Mouse (Mus musculus): ENCODE measurements around the gene Fcnb.

Gene Fcnb

DNA sequence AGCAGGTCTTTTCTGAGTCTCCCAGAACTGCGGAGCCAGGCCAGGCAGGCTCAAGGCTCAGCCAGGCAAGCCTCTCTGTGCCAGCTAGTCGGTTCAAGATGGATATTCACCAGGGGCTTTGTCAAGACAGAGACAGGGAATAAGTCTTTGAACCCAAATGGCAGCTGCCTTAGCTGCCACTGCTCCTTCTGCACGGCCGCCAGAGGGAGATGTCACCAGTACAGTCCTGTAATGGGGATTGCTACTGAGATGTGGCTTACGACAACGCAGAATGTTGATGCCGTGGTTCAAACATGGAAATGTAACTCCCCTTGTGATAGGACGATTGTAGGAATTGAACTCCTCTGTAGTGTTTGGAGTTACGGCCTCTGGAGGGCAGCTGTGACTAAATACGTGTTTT is 1.4 kb upstream of the Fcnb start:
- no peak for DNase-seq (ENCODE audit: inconsistent ontology term)

DNA sequence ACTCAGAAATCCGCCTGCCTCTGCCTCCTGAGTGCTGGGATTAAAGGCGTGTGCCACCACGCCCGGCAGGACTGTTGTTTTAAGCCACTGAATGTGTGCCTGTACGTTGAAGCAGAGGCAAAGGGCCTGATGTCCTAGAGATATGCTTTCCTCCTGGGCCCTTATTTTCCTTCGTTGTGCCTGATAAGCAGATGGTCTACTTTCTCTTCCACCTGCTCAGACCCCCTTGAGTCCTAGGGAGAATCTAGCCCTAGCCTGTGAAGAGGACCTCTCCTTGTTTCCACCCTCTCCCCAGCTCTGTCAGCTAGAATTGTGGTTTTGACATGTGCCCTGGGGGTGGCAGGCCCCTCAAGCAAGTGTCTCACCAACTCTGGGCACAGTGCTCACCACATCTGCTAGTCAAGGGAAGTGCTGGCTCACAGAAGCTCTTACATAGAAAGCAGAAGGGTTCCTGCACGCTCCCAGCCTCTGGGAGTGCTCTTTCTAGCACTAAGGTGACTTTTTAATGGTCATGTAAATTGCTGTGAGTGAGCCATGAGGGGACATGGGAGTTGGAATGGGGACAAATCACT is 9.0 kb downstream of the Fcnb start:
- no peak for DNase-seq (ENCODE audit: inconsistent ontology term)

DNA sequence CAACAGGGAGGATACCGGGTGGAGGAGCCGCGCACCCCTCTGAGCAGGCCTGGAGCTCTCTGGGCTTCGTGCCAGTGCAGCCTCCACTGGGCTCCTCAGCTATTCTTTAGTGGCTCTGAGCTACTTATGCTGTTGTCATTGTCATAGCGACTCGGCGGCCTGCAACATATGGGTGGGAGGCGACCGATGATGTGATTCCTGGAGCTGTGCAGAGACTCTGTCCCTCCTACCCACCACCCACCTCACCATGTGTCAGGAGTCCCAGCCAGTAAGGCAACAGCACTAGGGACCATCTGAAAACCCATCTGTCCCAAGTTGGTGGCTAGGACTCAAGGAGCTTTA is 16.2 kb downstream of the Fcnb start:
- peak; percentile 2 for DNase-seq (ENCODE audit: inconsistent ontology term)

DNA sequence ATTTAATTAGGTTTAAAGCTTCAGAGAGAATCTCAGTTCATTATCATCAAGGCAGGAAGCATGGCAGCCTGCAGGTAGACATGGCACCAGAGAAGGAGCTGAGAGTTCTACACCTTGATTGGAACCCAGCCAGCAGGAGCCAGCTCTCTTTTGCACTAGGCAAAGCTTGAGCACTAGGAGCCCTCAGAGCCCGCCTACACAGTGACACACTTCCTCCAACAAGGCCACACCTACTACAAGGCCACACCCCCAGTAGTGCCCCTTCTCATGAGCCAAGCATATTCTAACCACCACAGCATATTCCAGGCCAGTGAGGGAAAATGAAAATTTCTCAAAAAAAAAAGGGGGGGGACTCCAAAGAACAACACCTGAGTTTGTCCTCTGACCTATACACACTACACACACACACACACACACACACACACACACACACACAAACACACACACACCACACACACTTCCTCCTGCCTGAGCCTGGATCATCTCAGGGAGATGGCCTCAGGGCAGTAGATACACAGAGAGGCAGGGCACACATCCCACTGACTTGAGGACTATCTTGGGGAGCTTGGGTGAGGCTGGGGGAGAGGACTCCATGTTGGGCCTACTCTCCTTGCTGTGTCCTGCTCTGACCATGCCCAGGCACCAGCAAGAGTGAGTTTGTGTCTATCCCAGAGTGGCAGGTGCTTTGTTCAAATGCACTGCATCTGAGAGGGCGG is 16.7 kb downstream of the Fcnb start:
- no peak for DNase-seq (ENCODE audit: inconsistent ontology term)

DNA sequence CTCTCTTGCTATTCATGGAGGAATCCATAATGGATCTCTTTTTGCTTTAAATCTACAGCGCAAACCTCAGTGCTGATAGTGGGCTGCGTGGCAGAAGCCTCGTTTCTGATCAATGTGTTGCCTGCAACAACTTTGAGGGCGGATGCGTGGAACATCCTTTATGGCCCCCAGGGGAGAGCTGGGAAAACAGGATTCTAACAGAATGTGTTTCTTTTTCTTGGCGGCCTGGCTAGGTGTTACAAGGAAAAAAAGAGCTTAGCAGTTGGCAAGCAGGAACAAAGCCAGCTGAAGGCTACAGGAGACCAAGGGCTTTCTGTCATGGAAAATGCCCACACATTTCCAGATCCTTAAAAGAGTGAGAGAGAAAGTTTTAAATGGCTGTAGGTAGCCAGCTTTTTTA is 17.5 kb downstream of the Fcnb start:
- no peak for DNase-seq (ENCODE audit: inconsistent ontology term)

DNA sequence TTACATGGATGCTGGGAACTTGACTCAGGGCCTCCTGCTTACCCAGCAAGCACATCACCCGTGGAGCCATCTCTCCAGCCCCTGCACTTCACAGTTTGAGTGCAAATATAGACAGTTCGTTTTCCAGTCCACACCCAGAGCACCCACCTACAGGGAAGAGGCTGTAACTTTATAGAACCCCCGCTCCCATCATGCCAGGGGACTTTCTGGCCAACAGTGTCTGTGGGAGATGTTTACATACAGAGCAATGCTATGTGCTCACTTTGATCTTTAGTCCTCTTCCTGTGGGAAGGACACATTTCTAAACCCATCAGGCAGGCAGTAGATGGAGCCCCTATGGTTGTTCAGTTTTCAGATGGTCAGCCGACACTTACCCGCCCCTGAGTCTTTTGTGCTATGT is 18.0 kb downstream of the Fcnb start:
- no peak for DNase-seq (ENCODE audit: inconsistent ontology term)

DNA sequence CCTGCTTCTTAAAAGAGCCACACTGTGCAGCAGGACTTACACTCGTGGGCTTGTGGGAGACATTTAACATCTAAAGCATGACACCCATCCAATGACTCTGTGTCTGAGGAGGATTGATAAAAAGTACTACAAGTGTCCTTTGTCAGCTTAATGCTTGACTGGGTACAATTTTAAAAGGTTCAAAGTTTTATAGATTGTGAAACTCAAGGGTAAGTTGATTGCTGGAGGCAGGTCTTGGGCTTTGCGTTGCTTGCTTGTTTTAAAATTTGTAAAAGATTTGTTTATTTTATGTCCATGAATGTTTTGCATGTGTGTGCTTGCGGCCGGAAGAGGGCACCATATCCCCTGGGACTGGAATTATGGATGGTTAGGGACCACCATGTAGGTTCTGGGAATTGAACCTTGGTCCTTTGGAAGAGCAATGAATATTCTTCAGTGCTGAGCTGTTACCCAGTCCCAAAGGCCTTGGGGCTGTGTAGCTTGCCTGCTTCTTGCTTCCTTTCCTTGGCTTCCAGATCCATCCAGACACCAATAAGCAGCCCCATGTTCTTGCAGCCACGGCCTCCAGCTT is 19.5 kb downstream of the Fcnb start:
- no peak for DNase-seq (ENCODE audit: inconsistent ontology term)

DNA sequence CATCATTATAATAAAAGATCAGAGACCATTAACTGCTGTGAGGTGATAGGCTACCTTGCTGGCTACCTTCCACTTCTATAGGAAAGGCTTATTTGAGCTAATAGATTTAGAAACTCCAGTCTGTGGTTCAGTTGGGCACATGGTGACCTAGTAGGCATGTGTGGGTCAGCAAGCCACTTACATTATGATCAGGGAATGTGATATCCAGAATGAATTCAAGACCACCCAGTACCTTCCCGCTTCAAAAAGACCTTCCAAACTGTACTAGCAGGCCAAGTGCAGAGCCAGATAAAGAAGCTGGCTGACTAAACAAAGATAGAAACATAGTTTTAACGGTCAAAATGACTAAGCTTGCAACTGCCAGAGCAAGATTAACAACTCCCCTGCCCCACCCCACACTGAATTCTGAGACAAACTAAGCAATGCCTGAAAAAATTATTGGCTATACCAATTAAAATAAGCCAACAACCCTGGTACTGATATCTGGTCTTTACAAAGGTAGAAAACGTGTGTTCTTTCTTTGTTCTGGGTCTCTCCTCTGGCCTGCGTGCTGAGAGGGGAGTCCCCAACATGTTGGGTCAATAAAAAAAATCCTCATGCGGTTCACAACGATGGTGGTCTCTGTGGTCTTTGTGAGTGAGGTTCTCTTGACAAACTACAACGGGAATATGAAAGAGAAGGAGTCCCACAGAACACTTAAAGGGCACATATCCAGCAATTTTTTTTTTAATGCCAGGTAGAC is 20.2 kb downstream of the Fcnb start:
- no peak for DNase-seq (ENCODE audit: inconsistent ontology term)

DNA sequence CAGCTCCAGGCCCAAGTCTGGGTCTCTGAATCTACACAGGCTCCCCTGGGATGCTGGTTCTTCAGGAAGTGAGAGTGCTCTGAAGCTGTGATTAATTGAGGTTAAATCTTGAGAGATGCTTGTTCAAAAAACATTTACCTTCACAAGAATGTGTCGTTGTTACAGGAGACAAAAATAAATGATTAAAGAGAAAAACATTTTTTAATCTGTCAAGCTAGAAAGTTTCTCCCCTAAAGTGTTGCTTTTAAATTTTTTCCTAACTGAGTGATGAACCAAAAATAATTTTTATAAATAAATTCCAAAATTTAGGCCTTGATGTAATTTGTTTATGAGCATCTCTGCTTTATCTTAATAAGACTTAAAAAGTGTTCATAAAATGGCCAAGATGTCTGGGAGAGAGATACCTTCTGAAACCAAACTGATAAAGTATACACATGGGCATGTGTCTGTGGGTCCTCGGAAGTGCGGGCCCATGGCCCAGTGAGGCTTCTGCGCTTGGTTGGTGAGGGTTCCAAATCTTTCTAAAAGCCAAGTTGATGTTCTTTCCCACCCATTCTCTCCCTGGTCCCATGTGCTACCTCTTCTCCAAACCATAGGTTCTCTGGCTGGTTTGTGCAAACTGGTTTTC is 20.9 kb downstream of the Fcnb start:
- DNase-seq (ENCODE audit: inconsistent ontology term): no peak

DNA sequence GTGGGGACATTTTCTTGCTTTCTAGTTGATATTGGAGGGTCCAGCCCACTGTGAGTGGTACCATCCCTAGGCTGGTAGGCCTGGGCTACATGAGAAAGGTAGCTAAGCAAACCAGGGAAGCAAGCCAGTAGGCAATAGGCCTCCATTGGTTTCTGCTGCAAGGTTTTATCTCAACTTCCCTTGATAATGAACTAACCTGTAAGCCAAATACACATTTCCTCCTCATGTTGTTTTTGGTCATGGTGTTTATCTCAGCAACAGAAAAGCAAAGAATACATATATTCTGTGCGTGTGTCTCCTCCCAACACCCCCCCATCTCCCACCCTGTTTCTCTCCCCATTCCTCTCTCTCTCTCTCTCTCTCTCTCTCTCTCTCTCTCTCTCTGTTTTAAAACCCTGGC is 24.8 kb downstream of the Fcnb start:
- no peak for DNase-seq (ENCODE audit: inconsistent ontology term)

DNA sequence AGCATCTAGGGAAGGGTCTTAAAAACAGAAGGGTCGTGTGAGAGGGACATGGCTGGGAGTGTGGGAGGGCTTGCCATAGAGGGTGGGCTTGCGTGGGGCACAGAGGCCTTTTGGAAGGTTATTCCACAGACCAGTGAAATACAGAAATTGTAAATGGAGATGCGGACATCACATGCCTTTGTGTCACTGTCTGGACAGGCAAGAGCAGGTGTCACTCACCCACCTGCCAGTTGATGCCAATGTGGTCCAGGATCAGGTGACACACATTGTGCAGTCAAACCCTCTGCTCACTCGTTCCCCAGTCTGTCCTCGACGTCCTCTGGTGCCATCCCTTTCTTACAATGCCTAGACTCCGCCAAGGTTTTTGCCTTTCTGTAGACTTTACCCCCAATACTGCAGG is 37.6 kb downstream of the Fcnb start:
- no peak for DNase-seq (ENCODE audit: inconsistent ontology term)

DNA sequence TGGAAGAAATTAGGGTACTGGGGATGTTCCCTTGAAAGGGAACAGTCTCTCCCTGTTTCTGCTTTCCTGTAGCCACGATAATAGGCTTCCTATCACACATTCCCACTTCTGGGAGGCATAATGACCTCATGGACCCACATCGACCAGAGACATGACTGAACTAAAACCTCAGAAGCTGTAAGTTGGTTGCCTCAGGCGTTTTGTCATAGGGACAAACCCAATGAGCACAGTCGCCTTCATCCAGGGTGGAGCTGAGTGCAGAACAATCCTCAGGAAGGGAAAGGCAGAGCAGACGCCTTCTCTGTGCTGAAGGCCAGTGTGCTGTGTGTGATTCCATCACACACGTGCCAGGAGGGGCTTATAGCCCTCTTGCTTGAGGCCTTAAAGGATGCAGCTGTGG is 38.4 kb downstream of the Fcnb start:
- no peak for DNase-seq (ENCODE audit: inconsistent ontology term)

DNA sequence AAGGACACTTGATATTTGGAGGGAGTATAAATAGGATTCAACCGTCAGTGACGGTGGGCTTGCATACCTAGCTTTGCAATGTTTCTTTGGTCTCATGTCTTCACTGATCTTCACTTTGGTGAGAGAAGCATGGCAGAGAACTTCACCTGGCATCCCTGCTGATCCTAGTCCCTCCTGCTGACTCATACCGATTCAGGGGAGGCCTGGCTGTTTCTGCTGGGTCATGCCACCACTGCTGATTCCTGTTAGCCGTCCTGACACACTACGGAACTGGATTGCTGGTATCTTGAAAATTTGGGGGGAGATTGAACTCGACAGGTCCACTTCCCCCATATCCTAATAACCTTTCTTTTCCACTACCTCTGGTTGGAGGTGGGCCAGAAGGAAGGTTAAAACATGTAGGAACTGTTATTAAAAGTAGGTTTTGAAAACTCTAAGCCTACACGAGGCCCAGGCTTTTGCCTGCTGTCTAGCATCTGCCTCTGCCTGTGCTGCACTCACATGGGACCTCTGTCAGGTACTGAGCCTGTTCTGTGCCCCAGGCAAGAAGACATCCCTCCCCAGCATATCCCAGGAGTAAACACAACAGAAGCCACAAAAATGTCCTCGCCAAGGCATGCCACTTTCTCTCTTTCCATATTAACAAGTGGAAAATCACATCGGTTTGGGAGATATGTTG is 39.6 kb downstream of the Fcnb start:
- no peak for DNase-seq (ENCODE audit: inconsistent ontology term)

DNA sequence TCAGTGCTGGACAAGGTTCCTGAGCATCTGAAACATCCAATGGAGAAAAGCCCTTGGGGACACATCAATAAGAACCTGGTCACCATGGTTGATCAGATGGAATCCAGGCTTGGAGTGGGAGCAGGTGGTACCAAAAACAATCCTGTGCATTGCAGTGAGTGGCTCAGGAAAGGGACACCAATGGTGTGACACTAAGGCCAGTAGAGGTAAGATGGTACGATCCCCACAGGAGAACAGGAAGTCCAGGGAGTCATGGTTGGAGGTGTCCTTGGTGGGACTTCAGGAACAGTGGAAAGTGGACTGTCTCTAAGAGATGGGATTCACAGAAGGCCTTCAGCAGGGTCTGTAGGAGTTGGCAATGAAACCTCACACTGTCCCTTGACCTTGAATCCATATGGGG is 44.2 kb downstream of the Fcnb start:
- DNase-seq (ENCODE audit: inconsistent ontology term): no peak

DNA sequence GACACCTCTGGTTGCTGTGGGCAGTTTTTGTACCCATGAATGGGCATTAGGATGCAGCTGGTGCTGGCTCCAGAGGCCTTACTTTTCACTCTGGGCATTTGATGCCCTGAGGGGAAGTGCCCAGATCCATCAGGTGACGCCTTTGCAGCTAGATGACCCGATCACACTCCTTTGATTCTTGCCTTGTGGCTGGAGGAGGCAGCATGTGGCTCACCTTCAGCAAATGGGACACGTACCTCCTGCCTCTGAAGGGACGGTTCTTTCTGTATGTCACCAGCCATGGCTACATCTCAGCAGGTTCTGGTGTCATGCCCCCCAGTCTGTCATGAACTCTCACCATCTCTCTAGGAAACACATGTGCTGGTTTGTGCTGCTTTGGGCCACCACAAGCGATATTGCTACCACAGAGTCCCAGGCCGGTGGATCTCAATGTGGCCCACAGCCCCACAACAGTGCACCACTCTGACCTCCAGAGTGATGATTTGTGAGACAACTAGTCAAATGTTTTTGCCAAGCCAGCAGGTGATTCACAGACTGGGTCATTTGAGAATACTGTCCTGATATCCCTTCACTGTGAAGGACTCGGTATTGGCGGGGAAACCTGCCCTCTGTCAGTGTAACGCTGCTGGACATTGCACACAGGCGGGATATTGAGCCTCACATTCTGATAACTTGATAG is 44.9 kb downstream of the Fcnb start:
- DNase-seq (ENCODE audit: inconsistent ontology term): no peak

DNA sequence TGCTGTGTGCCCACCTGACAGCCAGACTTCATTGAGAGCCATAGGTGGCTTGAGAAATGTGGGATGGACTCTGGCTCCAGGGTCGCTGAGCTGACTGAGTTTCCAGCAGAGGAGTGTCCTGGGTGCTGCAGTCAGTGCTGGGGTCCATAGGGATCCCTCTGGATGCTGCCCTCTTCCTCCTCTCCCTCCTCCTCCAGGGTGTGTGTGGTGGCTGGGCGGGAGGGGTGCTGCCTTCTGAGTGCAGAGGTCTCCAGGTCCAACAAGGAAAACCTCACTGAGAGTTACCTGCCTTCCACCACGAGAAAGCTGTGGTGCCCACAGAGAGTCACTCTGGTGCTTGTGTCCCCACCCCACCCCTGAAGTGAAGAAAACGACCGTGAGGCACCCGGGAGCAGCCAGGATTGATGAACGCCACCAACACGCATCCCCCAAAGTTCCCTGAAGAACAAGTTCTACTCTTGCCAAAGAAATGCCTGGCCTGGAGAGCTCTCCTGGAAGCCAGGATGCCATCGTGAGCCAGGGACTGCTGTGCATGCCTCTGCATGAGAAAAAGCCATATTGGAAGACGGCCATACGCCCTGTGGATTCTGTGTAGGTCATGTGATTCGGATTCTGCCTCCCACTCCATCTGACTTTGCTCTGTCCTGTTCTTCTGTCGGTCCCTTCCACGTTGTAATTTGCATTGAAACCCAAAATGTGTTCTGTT is 46.1 kb downstream of the Fcnb start:
- DNase-seq (ENCODE audit: inconsistent ontology term): peak; percentile 7

DNA sequence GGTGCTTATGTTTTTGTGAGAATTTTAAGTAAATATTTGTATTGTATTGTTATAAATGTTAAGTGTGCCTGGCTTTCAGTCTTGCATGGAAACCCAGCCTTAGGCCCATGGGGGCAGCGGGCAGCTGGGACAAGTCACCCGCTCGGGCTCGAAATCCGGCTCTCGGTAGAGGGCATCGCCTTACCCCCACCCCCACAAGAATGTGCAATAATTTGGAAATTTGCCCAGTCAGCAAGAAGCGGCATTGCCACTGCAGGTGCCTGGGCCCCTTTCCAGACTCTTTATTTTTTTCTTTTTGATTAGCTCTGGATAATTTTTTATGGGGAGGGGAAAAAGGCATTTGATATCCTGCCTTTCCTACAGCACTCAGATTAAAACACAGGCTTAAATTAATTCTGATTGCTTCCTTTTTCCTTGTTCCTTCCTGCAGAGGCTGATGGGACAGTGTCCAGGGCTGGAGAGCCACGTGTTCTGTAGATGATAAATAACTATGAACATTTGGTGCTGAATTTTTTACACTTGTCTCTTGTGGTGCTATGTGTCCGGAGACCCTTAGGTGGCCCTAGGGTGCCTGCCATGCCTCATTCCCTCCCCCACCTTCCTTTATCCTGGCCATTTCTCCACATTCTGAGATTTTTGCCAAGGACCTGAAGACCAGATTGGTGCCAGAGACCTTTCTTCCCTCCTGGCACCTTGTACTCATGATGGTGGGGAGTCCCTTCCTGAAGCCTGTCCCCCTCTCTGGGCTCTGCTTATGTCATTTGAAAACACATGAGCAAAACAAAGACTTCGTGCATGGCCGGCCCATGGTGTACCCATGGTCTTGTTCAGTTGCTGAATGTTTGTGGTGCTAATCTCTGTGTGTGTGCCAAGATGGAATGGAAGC is 46.9 kb downstream of the Fcnb start:
- DNase-seq (ENCODE audit: inconsistent ontology term): peak; percentile 73

DNA sequence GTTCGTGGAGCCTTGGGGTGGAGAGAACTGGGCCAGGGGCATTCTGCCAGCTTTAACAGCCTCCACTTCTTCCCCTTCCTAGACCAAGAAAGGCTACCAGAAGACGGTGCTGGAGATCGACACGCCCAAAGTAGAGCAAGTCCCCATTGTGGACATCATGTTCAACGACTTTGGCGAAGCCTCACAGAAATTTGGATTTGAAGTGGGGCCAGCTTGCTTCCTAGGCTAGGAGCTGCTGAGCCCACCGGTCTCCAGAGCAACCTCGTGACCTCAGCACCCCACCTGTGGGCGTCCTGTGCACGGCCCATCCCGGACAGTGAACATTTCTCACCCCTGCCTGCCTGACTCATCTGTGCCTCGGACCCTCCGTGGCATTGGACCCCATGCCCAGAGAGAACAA is 47.9 kb downstream of the Fcnb start:
- DNase-seq (ENCODE audit: inconsistent ontology term): no peak

DNA sequence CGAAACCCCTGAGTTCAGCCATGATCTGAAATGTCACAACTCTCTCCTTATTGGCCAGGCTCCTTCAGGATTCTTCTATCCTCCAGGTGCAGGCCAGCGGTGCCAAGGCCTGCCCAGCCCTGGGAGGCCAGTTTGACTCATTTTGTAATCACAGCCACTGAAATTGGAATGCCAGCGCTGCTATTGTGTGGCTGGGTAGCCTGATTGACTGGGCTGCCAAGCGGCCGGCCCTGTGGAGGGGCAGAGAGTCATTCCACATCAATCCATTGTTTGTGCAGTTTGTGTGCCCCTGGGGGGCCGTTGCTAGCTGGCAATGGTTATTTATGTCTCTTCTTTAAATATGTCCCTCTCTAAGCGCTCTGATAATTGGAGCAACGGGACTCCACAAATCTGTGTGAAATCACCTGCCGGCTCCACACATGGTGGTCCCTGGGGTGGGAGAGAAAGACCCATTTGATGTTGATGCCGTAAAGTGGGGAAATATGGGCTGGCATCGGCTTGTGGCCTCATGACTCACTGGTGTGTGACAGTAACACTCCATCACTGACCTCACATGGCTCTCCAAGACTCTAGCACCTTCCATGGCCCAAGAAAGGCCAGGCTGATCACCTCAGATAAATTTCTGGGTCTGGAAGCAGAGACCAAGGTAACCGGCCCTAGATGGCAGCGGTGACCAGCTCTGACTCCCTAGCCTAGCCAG is 50.5 kb downstream of the Fcnb start:
- peak; percentile 70 for DNase-seq (ENCODE audit: inconsistent ontology term)

Measured in Muller cell, postnatal 12 days (primary cell).